Comparison of ENCODE assay signal across 11 mouse cellular contexts in genomic region chr12:91703533-91703932, GRCm38 (mm10).
DNase-seq lines count a peak whose midpoint lies in the region; ATAC-seq lines count a peak whose summit lies in the region.
"Had no signal": no experiment of that assay in that cellular context is flagged by ENCODE, and none has a peak within 500 bp of the region (broad histone marks: within the 10 kb centered on the region; RNA-seq: fewer than 3 reads in every experiment).

No protein-coding gene starts in this region.

- intact Hi-C loops in gastrocnemius, postnatal 36 days (cut with DNase I) = no loop called here

- no peak overlapping the region for H3K9ac ChIP-seq in kidney, embryonic 15.5 days

- 80% methylated on average over 5 of the region's 5 CpGs for WGBS in kidney, embryonic 15.5 days

- no peak overlapping the region for H3K27ac ChIP-seq in kidney, embryonic 15.5 days

- no peaks in the 10 kb centered on the region for H3K9me3 ChIP-seq in kidney, embryonic 15.5 days (replicated peaks)

- DNase-seq in gastrocnemius, adult 18-20 months (ENCODE audit: low spot score) = peak; percentile 33
- DNase-seq in gastrocnemius, postnatal 36 days = no peak
- peak; percentile 19 for DNase-seq in kidney, adult 18-20 months
- peak; percentile 42 for DNase-seq in kidney, postnatal 14 days
- DNase-seq in lung, postnatal 36 days = peak; percentile 35
- no peak for DNase-seq in frontal cortex, adult 2 months (ENCODE audit: extremely low spot score in 1 of 2, low spot score in 1 of 2)
- DNase-seq in frontal cortex, postnatal 14 days (ENCODE audit: low spot score in 2 of 2) = no peak
- DNase-seq: adrenal gland, postnatal 14 days; cerebellum, adult 9-10 months had no signal

- H3K4me2 ChIP-seq in kidney, embryonic 15.5 days = no peak overlapping the region
- H3K4me2 ChIP-seq: liver, embryonic 11.5 days had no signal

- H3K4me3 ChIP-seq in kidney, embryonic 15.5 days (replicated peaks) = no peak overlapping the region

- ATAC-seq in kidney, embryonic 15.5 days (replicated peaks; ENCODE audit: low FRiP score) = no peak

- no peaks in the 10 kb centered on the region for H3K4me1 ChIP-seq in kidney, embryonic 15.5 days

- H3K27me3 ChIP-seq in kidney, embryonic 15.5 days = no peaks in the 10 kb centered on the region

- H3K36me3 ChIP-seq in kidney, embryonic 15.5 days = no peaks in the 10 kb centered on the region

Comparison
In these comparisons a context has a peak if more than half of its experiments do, and no peak if none do; other contexts are left out.
1. DNase-seq: peak in gastrocnemius, adult 18-20 months (single experiment), kidney, adult 18-20 months (single experiment), kidney, postnatal 14 days (single experiment) and lung, postnatal 36 days (single experiment); none in gastrocnemius, postnatal 36 days (0 of 2), frontal cortex, adult 2 months (0 of 2) and frontal cortex, postnatal 14 days (0 of 2).